Mouse (Mus musculus) stomach, postnatal 0 days (tissue): ENCODE measurements at regions not wholly inside any gene's neighbourhood (a gene's known extent, or its start where the extent isn't known, plus 50 kb on each side); places are given as distances from the start of the nearest gene placed in this dataset.
A peak's percentile ranks its signal among the peaks of the same experiment; 100 is the strongest.

ENCODE experiments used
- ATAC-seq: fragments of 200-750 bp; cut with Nextera tagmentation; 2 replicates; pipeline ENCODE4 v1.8.0; 2017; ENCODE audit not compliant: low FRiP score, low TSS enrichment
- DNase-seq: peaks from one replicate; pipeline ENCODE4 v3.0.0-alpha.2; 2016; ENCODE audit warnings: low spot score
- H3K27ac ChIP-seq: fragments of 300-500 bp; sonication (generic); replicated peaks from 2 replicates; pipeline ENCODE4 v1.5.1; 2014; ENCODE audit warnings: mild to moderate bottlenecking, control low read depth
- H3K27me3 ChIP-seq: fragments of 300-500 bp; sonication (generic); 2 replicates; pipeline ENCODE4 v1.6.1; 2014; ENCODE audit warnings: low read length; ENCODE audit not compliant: control insufficient read depth, insufficient read depth
- H3K36me3 ChIP-seq: fragments of 300-500 bp; sonication (generic); 2 replicates; pipeline ENCODE4 v1.6.1; 2014; ENCODE audit warnings: low read length, mixed read lengths; ENCODE audit not compliant: control insufficient read depth, insufficient read depth
- H3K4me1 ChIP-seq: fragments of 300-500 bp; sonication (generic); replicated peaks from 2 replicates; pipeline ENCODE4 v1.6.1; 2014; ENCODE audit warnings: antibody characterized with exemption; ENCODE audit not compliant: control insufficient read depth, insufficient read depth
- H3K4me2 ChIP-seq: fragments of 300-500 bp; sonication (generic); replicated peaks from 2 replicates; pipeline ENCODE4 v1.6.1; 2014; ENCODE audit warnings: low read depth, mild to moderate bottlenecking, control low read depth, moderate library complexity
- H3K4me3 ChIP-seq: fragments of 300-500 bp; sonication (generic); 2 replicates; pipeline ENCODE4 v1.5.1; 2014; ENCODE audit warnings: low read depth, low read length, control low read depth
- H3K9ac ChIP-seq: fragments of 300-500 bp; sonication (generic); 2 replicates; pipeline ENCODE4 v1.6.1; 2014; ENCODE audit warnings: mild to moderate bottlenecking, low read length, control low read depth, mixed read lengths
- H3K9me3 ChIP-seq: fragments of 300-500 bp; sonication (generic); 2 replicates; pipeline ENCODE4 v1.6.1; 2016; ENCODE audit warnings: low read length; ENCODE audit not compliant: control insufficient read depth
- CTCF ChIP-seq: IDR thresholded peaks from 2 replicates; pipeline ENCODE4 v1.5.1; 2016; ENCODE audit warnings: antibody characterized with exemption, low read depth, mild to moderate bottlenecking, moderate library complexity
- EP300 ChIP-seq: optimal IDR thresholded peaks from 2 replicates; pipeline ENCODE3; 2016; ENCODE audit warnings: antibody characterized with exemption
- WGBS: fragments of 180-500 bp; shearing (Covaris S2); extraction: QIAGEN DNeasy Blood & Tissue Kit; methylation state at CpG from one replicate; pipeline ENCODE4 v1.1.7; 2014; 5-methylcytosine and 5-hydroxymethylcytosine counted together

DNA sequence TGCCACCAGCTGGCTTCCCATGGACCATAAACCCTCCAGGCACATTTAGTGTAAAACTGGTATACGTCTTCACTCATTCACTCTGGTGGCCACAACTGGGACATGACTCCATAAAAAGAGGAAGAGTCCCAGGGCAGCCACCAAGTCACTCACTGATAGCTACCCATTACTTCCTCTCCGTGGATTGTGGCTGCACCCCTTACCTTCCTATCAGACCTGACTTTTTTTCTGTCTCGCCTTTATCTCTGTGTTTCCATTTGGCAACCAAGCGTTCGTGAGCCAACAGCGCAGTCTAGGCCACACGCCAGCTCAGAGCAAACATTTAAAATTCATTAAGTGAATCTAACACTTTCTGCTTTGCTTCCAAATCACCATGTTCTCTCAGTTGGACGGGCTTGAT is 53.9 kb upstream of the Slc44a1 start:
- no peaks in the 10 kb centered on the region for H3K27me3 ChIP-seq
- no peak overlapping the region for H3K27ac ChIP-seq
- ATAC-seq (no peak), DNase-seq (no peak)
- H3K36me3 ChIP-seq = no peaks in the 10 kb centered on the region
- H3K4me3 ChIP-seq = no peak overlapping the region
- WGBS = 62% methylated on average over 8 of the region's 8 CpGs
- no peak for TF ChIP-seq CTCF
- no peak for TF ChIP-seq EP300
- no peaks in the 10 kb centered on the region for H3K9me3 ChIP-seq
- no peaks in the 10 kb centered on the region for H3K4me1 ChIP-seq
- H3K9ac ChIP-seq = no peak overlapping the region
- H3K4me2 ChIP-seq = no peak overlapping the region

GRCm38 (mm10) chr4:53384761-53385160 is 55.5 kb upstream of the Slc44a1 start:
- Histone ChIP-seq H3K9me3 (no peaks in the 10 kb centered on the region), H3K4me2 (peak overlapping the region; percentile 47), H3K4me1 (no peaks in the 10 kb centered on the region), H3K9ac (no peak overlapping the region), H3K27ac (no peak overlapping the region), H3K27me3 (no peaks in the 10 kb centered on the region), H3K4me3 (no peak overlapping the region), H3K36me3 (no peaks in the 10 kb centered on the region)
- 10% methylated on average over 6 of the region's 6 CpGs for WGBS
- DNase-seq (peak; percentile 63), ATAC-seq (peak; percentile 91)
- TF ChIP-seq CTCF = peak; percentile 92
- TF ChIP-seq EP300 = no peak

GRCm38 (mm10) chr4:53384104-53384503 is 56.1 kb upstream of the Slc44a1 start:
- no peak overlapping the region for H3K9ac ChIP-seq
- H3K4me2 ChIP-seq = no peak overlapping the region
- no peak for DNase-seq
- TF ChIP-seq CTCF (no peak), EP300 (no peak)
- no peaks in the 10 kb centered on the region for H3K27me3 ChIP-seq
- H3K27ac ChIP-seq = no peak overlapping the region
- H3K4me3 ChIP-seq = no peak overlapping the region
- WGBS = 75% methylated on average over 6 of the region's 6 CpGs
- H3K36me3 ChIP-seq = no peaks in the 10 kb centered on the region
- H3K9me3 ChIP-seq = no peaks in the 10 kb centered on the region
- no peaks in the 10 kb centered on the region for H3K4me1 ChIP-seq
- no peak for ATAC-seq

DNA sequence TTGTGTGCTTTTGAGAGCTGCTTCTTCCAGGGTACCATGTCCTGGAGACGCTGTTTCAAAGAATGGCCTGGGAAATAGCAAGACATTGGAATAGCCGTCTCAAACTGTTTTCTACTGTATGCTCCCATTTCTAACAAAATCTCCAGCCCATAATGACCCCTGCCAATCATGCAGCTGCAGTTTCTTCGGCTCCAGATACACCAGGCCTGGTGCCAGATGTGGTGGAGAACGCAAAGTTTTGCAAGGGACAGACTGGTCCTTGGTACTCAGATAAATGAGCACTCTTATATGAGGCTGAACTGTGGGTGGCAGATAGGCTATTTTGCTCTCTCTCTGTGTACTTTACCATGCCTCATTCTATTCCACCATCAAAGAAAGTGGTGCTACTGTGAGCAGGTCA is 58.2 kb upstream of the Slc44a1 start:
- Histone ChIP-seq H3K4me3 (no peak overlapping the region), H3K36me3 (no peaks in the 10 kb centered on the region), H3K27me3 (no peaks in the 10 kb centered on the region), H3K4me2 (no peak overlapping the region), H3K9me3 (no peaks in the 10 kb centered on the region), H3K4me1 (no peaks in the 10 kb centered on the region), H3K27ac (no peak overlapping the region), H3K9ac (no peak overlapping the region)
- WGBS = 60% methylated on average over 4 of the region's 4 CpGs
- no peak for DNase-seq
- no peak for TF ChIP-seq CTCF
- TF ChIP-seq EP300 = no peak
- ATAC-seq = no peak

DNA sequence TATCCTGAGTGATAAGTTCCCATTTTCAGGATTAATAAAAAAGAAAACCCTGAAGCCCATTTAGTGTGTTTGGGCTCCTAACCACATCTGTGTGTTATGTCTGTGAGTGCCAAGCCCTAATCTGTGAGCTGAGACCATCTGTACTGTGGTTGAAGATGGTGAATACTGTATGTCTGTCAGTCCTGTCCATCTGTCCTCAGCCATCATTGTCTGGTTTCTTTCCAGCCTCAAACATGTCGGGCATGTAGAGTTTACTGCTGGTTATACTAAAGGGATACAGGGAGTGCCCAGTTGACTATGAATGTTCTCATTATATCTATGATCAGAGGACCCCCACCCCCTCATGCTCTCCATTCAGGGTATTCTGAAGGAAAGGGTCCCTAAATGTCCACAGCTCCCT is 60.4 kb upstream of the Slc44a1 start:
- Histone ChIP-seq H3K4me3 (no peak overlapping the region), H3K27me3 (no peaks in the 10 kb centered on the region), H3K36me3 (no peaks in the 10 kb centered on the region), H3K4me2 (no peak overlapping the region), H3K4me1 (no peaks in the 10 kb centered on the region), H3K27ac (no peak overlapping the region), H3K9me3 (no peaks in the 10 kb centered on the region), H3K9ac (no peak overlapping the region)
- TF ChIP-seq EP300 = no peak
- TF ChIP-seq CTCF = no peak
- 94% methylated on average over 1 of the region's 1 CpGs for WGBS
- no peak for ATAC-seq
- no peak for DNase-seq

- ATAC-seq = no peak
- 58% methylated on average over 4 of the region's 4 CpGs for WGBS
- no peak for TF ChIP-seq CTCF
- no peak for TF ChIP-seq EP300
These were observed 63.2 kb upstream of the Slc44a1 start for GRCm38 (mm10) chr4:53376995-53377394.

More at GRCm38 (mm10) chr4:53376995-53377394, 63.2 kb upstream of the Slc44a1 start:
- Histone ChIP-seq H3K36me3 (no peaks in the 10 kb centered on the region), H3K27ac (no peak overlapping the region), H3K4me1 (no peaks in the 10 kb centered on the region), H3K27me3 (no peaks in the 10 kb centered on the region), H3K4me2 (no peak overlapping the region), H3K9me3 (no peaks in the 10 kb centered on the region), H3K9ac (no peak overlapping the region), H3K4me3 (no peak overlapping the region)
- DNase-seq = no peak
